ENCODE assay signal across 30 mouse cellular contexts in the genomic region with DNA sequence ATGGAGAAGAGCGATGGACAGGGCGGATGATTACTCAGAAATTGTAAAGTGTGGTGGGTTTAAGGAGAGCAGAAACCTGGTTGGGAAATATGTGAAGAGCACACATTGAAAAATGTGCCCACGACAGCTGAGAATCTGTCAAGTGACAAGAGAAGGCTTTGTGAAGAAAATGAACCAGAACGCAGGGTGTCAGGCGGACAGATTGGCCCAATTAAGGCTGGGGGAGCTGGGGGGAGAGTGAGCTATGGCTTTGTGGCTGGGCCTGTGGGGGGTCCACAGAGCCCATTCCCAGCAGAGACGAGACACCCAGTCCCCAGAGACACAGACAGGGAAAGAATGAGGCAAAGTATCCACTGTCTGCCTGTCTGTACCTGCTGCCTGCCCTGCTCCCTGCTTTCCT.
"Had no signal": no experiment of that assay in that cellular context is flagged by ENCODE, and none has a peak within 500 bp of the region (broad histone marks: within the 10 kb centered on the region; RNA-seq: fewer than 3 reads in every experiment).

No protein-coding gene starts in this region.

- DNase-seq: gastrocnemius, adult 2 months; gastrocnemius, postnatal 10 days; gastrocnemius, postnatal 25 days; heart, adult 18-20 months; heart, postnatal 10 days; heart, postnatal 4 days; kidney, adult 11 months; kidney, adult 2 months; kidney, adult 9 months; kidney, postnatal 14 days; kidney, postnatal 36 days; layer of hippocampus, adult 9-11 months; layer of hippocampus, postnatal 36 days; liver; liver, embryonic 13.5 days; liver, postnatal 0 days had no signal

- H3K4me3 ChIP-seq: gastrocnemius, adult 2 months; heart, embryonic 10.5 days; heart, embryonic 12.5 days; hindbrain, embryonic 10.5 days; hindbrain, embryonic 12.5 days; kidney, embryonic 15.5 days; limb, embryonic 10.5 days; limb, embryonic 12.5 days; liver, embryonic 13.5 days; liver, embryonic 15.5 days had no signal

- H3K36me3 ChIP-seq: heart, embryonic 10.5 days; heart, embryonic 12.5 days; hindbrain, embryonic 10.5 days; hindbrain, embryonic 12.5 days; kidney, embryonic 15.5 days; limb, embryonic 10.5 days; limb, embryonic 12.5 days; liver, embryonic 13.5 days; liver, embryonic 15.5 days had no signal

- H3K27ac ChIP-seq: gastrocnemius, adult 2 months; heart, embryonic 10.5 days; hindbrain, embryonic 10.5 days; hindbrain, embryonic 12.5 days; hindbrain, embryonic 14.5 days; kidney, embryonic 15.5 days; kidney, postnatal 0 days; limb, embryonic 10.5 days; limb, embryonic 12.5 days; liver, embryonic 13.5 days; liver, embryonic 15.5 days had no signal

- H3K4me1 ChIP-seq: liver, embryonic 13.5 days; liver, embryonic 15.5 days had no signal

- H3K9ac ChIP-seq: heart, embryonic 12.5 days; hindbrain, embryonic 12.5 days; hindbrain, embryonic 14.5 days; kidney, embryonic 15.5 days; limb, embryonic 12.5 days; liver, embryonic 13.5 days; liver, embryonic 15.5 days; liver, postnatal 0 days had no signal

- H3K9me3 ChIP-seq: heart, embryonic 10.5 days; heart, embryonic 12.5 days; hindbrain, embryonic 10.5 days; hindbrain, embryonic 12.5 days; kidney, embryonic 15.5 days; limb, embryonic 10.5 days; limb, embryonic 12.5 days; liver, embryonic 13.5 days; liver, embryonic 15.5 days had no signal

- ATAC-seq: hindbrain, embryonic 16.5 days; inflammation-experienced regulatory T-cells, adult 6 months; intestine, embryonic 16.5 days; liver, postnatal 0 days had no signal

- H3K4me2 ChIP-seq: heart, embryonic 12.5 days; hindbrain, embryonic 12.5 days; hindbrain, embryonic 14.5 days; kidney, embryonic 15.5 days; limb, embryonic 12.5 days; liver, embryonic 11.5 days; liver, embryonic 13.5 days; liver, embryonic 15.5 days had no signal
